Mouse (Mus musculus): ENCODE results near the gene Tob1.

DNA sequence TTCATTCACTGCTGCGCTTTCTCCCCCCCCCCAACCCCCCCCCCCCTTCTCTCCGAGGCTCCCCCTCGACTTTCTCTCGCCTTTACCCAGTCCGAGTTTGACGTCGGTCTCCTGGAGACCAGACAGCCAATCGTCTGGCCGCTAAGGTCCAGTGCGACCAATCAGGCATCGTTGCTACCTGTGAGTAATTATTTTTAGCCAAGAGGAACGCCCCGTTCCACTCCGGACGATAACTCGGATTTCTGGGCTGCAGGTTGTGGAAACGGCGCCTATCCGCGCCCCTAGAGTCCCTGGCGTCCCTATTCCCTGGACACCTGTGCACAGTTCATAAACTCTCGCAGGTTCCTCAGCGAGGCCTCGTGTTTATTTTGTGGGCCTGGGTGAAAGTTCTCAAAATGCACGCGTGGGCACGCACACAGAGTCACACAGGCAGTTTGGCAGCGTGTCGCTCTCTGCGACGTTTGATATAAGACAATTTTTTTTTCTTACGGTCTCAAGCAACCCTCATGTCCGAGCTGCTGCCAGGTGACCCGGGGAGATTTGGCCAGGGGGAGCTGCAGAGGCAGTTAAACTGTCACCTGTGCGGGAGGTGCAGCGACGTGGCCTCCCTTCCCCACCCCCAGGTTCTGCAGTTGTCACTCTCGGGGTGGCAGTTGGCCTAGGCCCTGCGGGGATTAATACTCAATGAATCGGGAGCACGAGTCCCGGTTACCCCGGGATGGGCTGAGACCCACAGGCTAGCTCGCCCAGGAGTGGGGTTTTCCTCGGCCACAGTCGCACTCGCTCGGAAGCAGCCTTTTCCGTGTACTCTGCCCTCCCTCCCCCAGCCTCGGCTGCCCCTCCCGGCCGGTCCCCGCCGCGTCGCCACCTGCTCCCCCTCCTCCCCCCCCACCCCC is 815 bp upstream of the Tob1 start:
- TF ChIP-seq ZC3H11A (IDR thresholded peaks at IDR 0.05; ENCODE audit: low read depth, low read length) (no peak), ETS1 (IDR thresholded peaks at IDR 0.05; ENCODE audit: low read depth, low read length) (peak; percentile 43; the same call in 1 of the 2 replicates), POLR2A (IDR thresholded peaks at IDR 0.05; ENCODE audit: control insufficient read depth in 1 of 2, insufficient read depth in 1 of 2, low read depth in 1 of 2, low read length in 2 of 2, poor library complexity in 1 of 2) (peak; percentile 44 to 81; a peak in 3 of 4 replicates), E2F4 (IDR thresholded peaks at IDR 0.05; ENCODE audit: borderline replicate concordance, low read depth, low read length) (peak; percentile 55; the same call in 1 of the 2 replicates), CTCF (IDR thresholded peaks at IDR 0.05 in 2 of 3, conservative IDR thresholded peaks at IDR 0.05 in 1 of 3; ENCODE audit: control insufficient read depth in 1 of 3, insufficient read depth in 1 of 3, low read depth in 2 of 3, low read length in 3 of 3, poor library complexity in 1 of 3, severe bottlenecking in 1 of 3) (no peak), JUND (IDR thresholded peaks at IDR 0.05; ENCODE audit: low read depth, low read length) (no peak)
